Mouse (Mus musculus) G1E (cell line): ENCODE results near the gene Arglu1.

ENCODE experiments used
- CTCF ChIP-seq: IDR thresholded peaks from 2 replicates; pipeline ENCODE4 v1.5.1; 2012; ENCODE audit warnings: low read depth, low read length, inconsistent platforms, mixed read lengths
- GATA1 ChIP-seq: IDR thresholded peaks from 2 replicates; pipeline ENCODE4 v1.6.1; 2012; ENCODE audit warnings: borderline replicate concordance, low read length, inconsistent platforms, mixed read lengths

DNA sequence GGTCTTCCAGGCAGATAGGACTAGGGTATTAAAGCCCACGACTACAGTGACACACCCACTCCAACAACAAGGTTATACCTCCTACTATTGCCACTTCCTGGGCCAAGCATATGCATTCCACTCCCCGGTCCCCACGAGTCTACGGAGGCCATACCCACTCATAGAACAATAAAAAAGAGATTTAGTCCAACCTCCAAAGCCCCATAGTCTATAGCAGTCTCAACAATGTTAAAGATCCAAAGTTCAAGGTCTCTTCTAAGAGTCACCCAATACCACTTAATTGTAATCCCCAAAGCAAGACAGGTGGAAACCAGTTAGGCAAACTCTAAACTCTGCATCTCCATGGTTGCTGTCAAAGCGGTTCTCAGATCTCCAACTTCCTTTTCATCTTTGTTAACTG, 15.5 kb downstream of the Arglu1 start:
- TF ChIP-seq CTCF, result no peak
- no peak for TF ChIP-seq GATA1
